In the genomic region with DNA sequence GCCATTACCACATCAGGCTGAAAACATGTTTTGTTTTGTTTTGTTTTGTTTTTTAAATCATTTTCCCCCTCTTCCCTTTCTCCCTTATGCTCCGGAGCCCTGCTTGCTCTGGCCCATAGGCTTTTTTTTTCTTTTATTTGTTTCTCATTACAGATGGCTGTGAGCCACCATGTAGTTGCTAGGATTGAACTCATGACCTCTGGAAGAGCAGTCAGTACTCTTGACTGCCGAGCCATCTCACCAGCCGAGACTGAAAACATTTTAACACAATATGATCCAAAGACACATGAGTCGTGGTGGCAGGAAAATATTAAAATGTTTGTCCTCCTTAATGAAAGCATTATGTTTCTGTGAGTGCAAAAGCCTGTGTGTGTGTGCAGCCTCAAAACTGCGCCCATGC, we compare ENCODE assay signal across 15 mouse cellular contexts.
"Had no signal": no experiment of that assay in that cellular context is flagged by ENCODE, and none has a peak within 500 bp of the region (broad histone marks: within the 10 kb centered on the region; RNA-seq: fewer than 3 reads in every experiment).

No protein-coding gene starts in this region.

- H3K27ac ChIP-seq: left cerebral cortex, adult 2 months; limb, embryonic 13.5 days; liver, embryonic 12.5 days; liver, embryonic 15.5 days; lung, embryonic 15.5 days; midbrain, embryonic 10.5 days; midbrain, embryonic 13.5 days had no signal

- H3K9ac ChIP-seq: limb, embryonic 13.5 days; liver, embryonic 12.5 days; liver, embryonic 15.5 days; lung, embryonic 15.5 days; midbrain, embryonic 13.5 days had no signal

- DNase-seq: kidney, adult 18-20 months; kidney, adult 9 months; kidney, postnatal 14 days; layer of hippocampus, postnatal 36 days; liver; lung, adult 18-20 months; lung, postnatal 36 days had no signal

- H3K27me3 ChIP-seq: limb, embryonic 13.5 days; liver, embryonic 12.5 days; liver, embryonic 15.5 days; lung, embryonic 15.5 days; midbrain, embryonic 13.5 days had no signal

- H3K9me3 ChIP-seq: limb, embryonic 13.5 days; liver, embryonic 12.5 days; liver, embryonic 15.5 days; lung, embryonic 15.5 days; midbrain, embryonic 10.5 days; midbrain, embryonic 13.5 days had no signal

- H3K4me1 ChIP-seq: limb, embryonic 13.5 days; liver, embryonic 12.5 days; liver, embryonic 15.5 days had no signal

- H3K4me2 ChIP-seq: liver, embryonic 12.5 days; liver, embryonic 15.5 days had no signal

- H3K36me3 ChIP-seq: limb, embryonic 13.5 days; liver, embryonic 12.5 days; liver, embryonic 15.5 days; lung, embryonic 15.5 days; midbrain, embryonic 10.5 days; midbrain, embryonic 13.5 days had no signal

- H3K4me3 ChIP-seq: left cerebral cortex, adult 2 months; limb, embryonic 13.5 days; liver, embryonic 12.5 days; liver, embryonic 15.5 days; lung, embryonic 15.5 days; megakaryocyte, embryonic 14.5 days; midbrain, embryonic 13.5 days had no signal
